Mouse (Mus musculus): ENCODE measurements around the gene Ccdc13.

DNA sequence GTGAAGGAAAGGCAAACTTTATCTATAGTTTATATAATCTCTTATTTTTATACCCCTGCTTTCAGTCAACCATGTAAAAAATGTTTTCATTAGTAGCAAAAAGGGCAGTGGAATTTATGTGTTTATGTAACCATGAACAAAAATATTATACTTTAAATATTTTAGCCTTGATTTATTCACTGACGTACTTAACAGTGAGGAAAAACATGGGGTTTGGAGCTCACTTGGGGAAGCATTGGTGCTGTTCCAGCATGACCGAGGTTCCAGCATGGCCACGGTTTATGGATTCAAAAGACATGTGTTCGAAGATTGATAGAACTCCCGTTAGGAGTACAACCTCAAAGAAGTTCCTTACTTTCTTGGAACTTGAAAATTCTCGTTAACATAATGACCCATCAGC is 29.0 kb upstream of the Ccdc13 start:
- TF ChIP-seq CTCF (IDR thresholded peaks at IDR 0.05; ENCODE audit: control insufficient read depth, insufficient read depth, low read length) (no peak), POLR2A (IDR thresholded peaks at IDR 0.05; ENCODE audit: borderline replicate concordance, control insufficient read depth, low read depth, low read length) (no peak)

All from bone marrow, adult 2 months (tissue).